Mouse (Mus musculus): ENCODE results near the gene Plcb3. TPM values are rescaled to one million over a fixed set of nuclear protein-coding genes. Genes with fewer than 3 reads are reported as not detected.

Gene Plcb3
- total RNA-seq, 4 experiments from 2014 or later, result 15.6 to 16.2 (median 15.6) TPM

GRCm38 (mm10) chr19:6904846-6905245, 71.4 kb downstream of the Plcb3 start:
- DNase-seq (ENCODE audit: low spot score), result no peak

- DNase-seq (ENCODE audit: low spot score), result no peak
Observed at GRCm38 (mm10) chr19:6903031-6903430, 73.2 kb downstream of the Plcb3 start.

Small RNA genes lying within 50 kb of the gene (microRNA-seq; reads per million reads assigned to microRNA genes)
- 6.7 reads per million, percentile 16 among the genes with 10 or more reads in this experiment for gene Mir6990

Other genes with a start within 250 kb of the Plcb3 start
- gene Rps6ka4, start 135.8 kb downstream of the Plcb3 start, total RNA-seq (2022), result 10 to 100 TPM; 15.0 to 20.0 (median 17.5) TPM
- under 1 TPM; 0.44 to 0.89 (median 0.66) TPM for gene Ccdc88b, start 118.3 kb downstream of the Plcb3 start, total RNA-seq (2022)
- gene Trmt112, start 66.8 kb downstream of the Plcb3 start, total RNA-seq (2022), result 10 to 100 TPM; 29.9 to 49.7 (median 39.7) TPM
- gene Prdx5, start 66.4 kb downstream of the Plcb3 start, total RNA-seq (2022), result 100 to 1,000 TPM; 620 to 842 (median 766) TPM
- gene Esrra, start 54.7 kb downstream of the Plcb3 start, total RNA-seq (2022), result 100 to 1,000 TPM; 153 to 180 (median 168) TPM
- not detected for gene Catsperz, start 51.1 kb downstream of the Plcb3 start, total RNA-seq (2022)
- not detected for gene Kcnk4, start 42.0 kb downstream of the Plcb3 start, total RNA-seq (2022)
- 10 to 100 TPM; 19.5 to 23.8 (median 21.3) TPM for gene Bad, start 34.6 kb downstream of the Plcb3 start, total RNA-seq (2022)
- 10 to 100 TPM; 33.4 to 37.4 (median 35.7) TPM for gene Gpr137, start 34.0 kb downstream of the Plcb3 start, total RNA-seq (2022)
- 100 to 1,000 TPM in 1 of 4 experiments, 10 to 100 TPM in 3; 75.4 to 112 (median 91.3) TPM for gene Ppp1r14b, start 1.5 kb downstream of the Plcb3 start, total RNA-seq (2022)
- 10 to 100 TPM; 17.2 to 23.1 (median 20.9) TPM for gene Fkbp2, start 4.0 kb upstream of the Plcb3 start, total RNA-seq (2022)
- 100 to 1,000 TPM; 488 to 525 (median 495) TPM for gene Vegfb, start 11.2 kb upstream of the Plcb3 start, total RNA-seq (2022)
- 10 to 100 TPM; 48.7 to 62.9 (median 53.7) TPM for gene Dnajc4, start 16.1 kb upstream of the Plcb3 start, total RNA-seq (2022)
- 10 to 100 TPM; 26.8 to 34.4 (median 29.9) TPM for gene Nudt22, start 19.6 kb upstream of the Plcb3 start, total RNA-seq (2022)
- 10 to 100 TPM; 26.1 to 30.5 (median 27.3) TPM for gene Trpt1, start 19.7 kb upstream of the Plcb3 start, total RNA-seq (2022)
- 1 to 10 TPM; 3.3 to 9.6 (median 4.4) TPM for gene Fermt3, start 43.0 kb upstream of the Plcb3 start, total RNA-seq (2022)
- 100 to 1,000 TPM in 3 of 4 experiments, 10 to 100 TPM in 1; 96.7 to 125 (median 109) TPM for gene Stip1, start 63.5 kb upstream of the Plcb3 start, total RNA-seq (2022)
- gene Macrod1, start 80.3 kb upstream of the Plcb3 start, total RNA-seq (2022), result 100 to 1,000 TPM; 318 to 340 (median 328) TPM
- gene Flrt1, start 129.3 kb upstream of the Plcb3 start, total RNA-seq (2022), result 1 to 10 TPM in 3 of 4 experiments, under 1 TPM in 1; 0.92 to 2.0 (median 1.4) TPM
- 10 to 100 TPM; 62.2 to 71.6 (median 68.0) TPM for gene Otub1, start 229.8 kb upstream of the Plcb3 start, total RNA-seq (2022)
- gene Cox8a, start 241.1 kb upstream of the Plcb3 start, total RNA-seq (2022), result 100 to 1,000 TPM; 406 to 459 (median 432) TPM

Measured in heart, adult 8-10 months (tissue).